Mouse (Mus musculus) ES-E14 (cell line): Measurements from ENCODE around the gene Arhgap25.

ENCODE experiments used
- CHD2 ChIP-seq: IDR thresholded peaks from 2 replicates; pipeline ENCODE4 v1.6.1; 2014; ENCODE audit warnings: mild to moderate bottlenecking, low read depth, low read length, inconsistent platforms
- ZC3H11A ChIP-seq: IDR thresholded peaks from 2 replicates; pipeline ENCODE4 v1.6.1; 2012; ENCODE audit warnings: low read depth, mild to moderate bottlenecking, inconsistent platforms, low read length, borderline replicate concordance
- ZNF384 ChIP-seq: IDR thresholded peaks from 2 replicates; pipeline ENCODE4 v1.6.1; 2012; ENCODE audit warnings: low read depth, low read length, inconsistent platforms

DNA sequence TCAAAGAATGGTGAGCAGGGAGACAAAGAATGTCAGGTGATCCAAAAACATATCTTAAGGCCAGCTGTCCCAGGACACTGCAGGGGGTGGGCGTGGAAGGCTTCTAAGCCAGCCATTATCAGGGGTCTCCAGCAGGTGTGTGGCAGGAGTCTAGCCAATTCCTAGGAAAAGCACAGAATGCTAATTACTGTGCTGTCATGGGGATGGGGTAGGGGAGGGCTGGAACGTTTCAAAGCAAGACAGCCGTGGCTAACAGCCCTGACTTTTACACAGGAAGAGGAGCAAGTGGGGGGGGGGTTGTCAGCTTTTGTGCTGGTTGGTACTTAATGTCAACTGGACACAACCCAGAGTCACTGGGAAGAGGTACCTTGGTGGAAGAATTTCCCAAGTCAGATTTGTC, 121.0 kb downstream of the Arhgap25 start:
- TF ChIP-seq CHD2, result no peak
- no peak for TF ChIP-seq ZC3H11A
- no peak for TF ChIP-seq ZNF384
